Mouse (Mus musculus) brain, adult 2 months (tissue): Measurements from ENCODE around the gene Pbx4.

Experiments
- DNase-seq: peaks from one replicate; pipeline ENCODE4 v3.0.0; 2011; ENCODE audit warnings: low read depth, low spot score

Pbx4 gene

DNA sequence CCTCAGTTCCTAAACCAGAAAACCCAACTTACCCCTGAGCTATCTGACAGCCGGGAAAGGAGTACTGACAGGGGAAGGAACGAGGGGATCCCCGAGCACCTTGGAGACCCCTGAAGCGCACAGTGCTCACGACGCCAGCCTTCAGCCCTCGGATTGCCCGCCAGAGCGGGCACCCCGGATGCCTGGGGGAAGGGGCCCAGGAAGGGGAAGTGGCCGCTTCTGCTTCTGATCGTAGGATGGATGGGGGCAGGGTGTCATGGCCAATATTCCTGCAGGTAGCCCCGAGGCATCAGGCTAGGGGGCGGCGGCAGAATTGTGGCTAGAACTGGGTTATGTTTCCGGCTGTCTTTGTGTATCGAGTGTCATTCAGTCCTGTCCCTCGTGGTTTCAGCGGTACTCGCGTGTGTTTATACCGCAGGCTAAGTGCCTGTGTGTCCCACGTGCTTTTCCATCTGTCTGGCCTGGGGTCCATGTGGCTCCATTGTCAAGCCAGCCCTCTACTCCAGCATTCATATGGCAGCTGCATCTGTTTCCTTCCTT, 23.4 kb upstream of the Pbx4 start:
- peak; percentile 47 for DNase-seq

DNA sequence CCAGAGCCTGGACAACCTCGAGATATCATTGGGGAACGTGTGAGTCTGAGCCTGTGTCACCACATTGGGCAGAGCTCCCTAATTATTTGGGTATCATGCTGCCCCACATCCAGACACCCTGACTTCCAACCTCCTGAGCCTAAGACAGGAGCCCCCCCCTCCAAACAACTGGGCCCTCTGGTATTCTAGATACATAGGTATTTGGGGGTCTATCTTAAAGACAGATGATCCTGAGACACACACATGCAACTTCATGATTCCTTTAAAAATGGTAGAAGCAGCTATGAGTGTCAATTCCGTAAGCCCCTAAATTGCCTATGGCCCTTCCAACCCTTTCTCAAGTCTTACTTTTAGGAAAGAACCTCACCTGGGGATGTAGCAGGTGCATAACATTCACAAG, 22.5 kb upstream of the Pbx4 start:
- no peak for DNase-seq

DNA sequence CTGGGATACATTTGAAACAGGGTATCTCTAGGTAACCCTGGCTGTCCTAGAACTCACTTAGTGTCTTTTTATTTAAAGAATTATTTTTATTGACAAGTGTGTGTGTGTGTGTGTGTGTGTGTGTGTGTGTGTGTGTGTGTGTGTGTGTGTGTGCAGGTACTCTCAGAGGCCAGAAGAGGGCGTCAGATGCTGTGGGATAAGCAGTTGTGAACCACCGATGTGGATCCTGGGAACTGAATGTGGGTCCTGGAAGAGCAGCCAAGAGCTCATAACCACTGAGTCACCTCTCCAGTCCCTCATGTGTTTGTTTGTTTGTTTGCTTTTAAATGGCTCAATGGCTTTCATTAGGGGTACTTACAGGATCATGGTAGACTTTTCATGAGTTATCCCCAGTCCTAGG, 17.4 kb upstream of the Pbx4 start:
- DNase-seq = no peak

DNA sequence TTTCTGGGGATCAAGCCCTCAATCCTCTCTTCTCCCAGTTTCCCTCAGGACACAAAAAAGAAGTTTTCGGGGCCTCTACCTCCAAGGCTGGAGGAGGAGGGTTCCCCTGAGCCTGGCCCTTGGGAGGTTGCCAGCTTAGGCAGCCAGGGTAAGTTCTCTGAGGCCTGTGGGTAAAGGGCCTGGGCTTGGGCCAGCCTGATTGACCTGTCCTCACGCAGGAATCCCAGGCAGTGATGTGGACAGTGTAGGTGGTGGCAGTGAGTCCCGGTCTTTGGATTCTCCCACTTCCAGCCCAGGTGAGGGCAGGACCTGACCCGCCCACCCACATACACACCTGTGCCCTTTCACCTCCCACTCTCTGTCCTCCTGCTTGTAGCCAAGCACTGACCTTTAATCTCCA, 16.9 kb upstream of the Pbx4 start:
- no peak for DNase-seq

DNA sequence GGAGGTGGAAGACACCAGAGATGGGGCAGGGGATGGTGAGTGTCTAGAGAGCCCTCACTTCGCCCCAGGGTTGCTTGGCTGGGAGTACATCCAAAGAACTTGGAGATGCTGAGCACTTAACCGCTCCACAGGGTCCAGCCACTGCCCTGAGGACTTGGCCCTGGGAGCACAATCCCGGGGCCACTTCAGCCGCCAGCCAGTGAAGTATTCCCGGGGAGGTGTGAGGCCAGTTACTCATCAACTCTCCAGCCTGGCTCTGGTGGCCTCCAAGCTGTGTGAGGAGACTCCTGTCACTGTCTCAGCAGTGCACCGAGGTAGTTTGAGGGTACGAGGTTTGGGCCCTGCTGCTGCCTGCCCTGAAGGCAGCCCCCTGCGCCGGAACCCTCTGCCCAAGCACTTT, 11.8 kb upstream of the Pbx4 start:
- no peak for DNase-seq

DNA sequence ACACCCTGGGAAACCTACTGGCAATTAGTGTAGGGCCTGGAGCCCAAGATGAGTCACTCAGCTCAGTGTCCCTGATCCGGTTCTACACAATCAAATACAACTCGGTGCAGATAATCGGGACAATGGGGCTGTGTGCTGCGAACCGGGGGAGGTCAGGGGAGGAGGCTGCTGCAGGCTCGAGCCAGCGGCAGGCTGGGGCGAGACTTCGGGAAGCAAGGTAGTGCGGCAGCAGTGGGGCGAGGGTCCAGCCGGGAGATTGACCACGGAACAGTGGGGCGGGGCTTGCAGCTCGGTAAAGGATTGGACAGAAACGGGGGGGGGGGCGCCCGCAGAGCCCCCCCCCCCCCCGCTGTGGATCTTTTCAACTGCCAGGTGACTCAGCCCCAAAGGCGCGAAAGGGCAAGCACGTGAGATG, 10.3 kb upstream of the Pbx4 start:
- DNase-seq = peak; percentile 43

DNA sequence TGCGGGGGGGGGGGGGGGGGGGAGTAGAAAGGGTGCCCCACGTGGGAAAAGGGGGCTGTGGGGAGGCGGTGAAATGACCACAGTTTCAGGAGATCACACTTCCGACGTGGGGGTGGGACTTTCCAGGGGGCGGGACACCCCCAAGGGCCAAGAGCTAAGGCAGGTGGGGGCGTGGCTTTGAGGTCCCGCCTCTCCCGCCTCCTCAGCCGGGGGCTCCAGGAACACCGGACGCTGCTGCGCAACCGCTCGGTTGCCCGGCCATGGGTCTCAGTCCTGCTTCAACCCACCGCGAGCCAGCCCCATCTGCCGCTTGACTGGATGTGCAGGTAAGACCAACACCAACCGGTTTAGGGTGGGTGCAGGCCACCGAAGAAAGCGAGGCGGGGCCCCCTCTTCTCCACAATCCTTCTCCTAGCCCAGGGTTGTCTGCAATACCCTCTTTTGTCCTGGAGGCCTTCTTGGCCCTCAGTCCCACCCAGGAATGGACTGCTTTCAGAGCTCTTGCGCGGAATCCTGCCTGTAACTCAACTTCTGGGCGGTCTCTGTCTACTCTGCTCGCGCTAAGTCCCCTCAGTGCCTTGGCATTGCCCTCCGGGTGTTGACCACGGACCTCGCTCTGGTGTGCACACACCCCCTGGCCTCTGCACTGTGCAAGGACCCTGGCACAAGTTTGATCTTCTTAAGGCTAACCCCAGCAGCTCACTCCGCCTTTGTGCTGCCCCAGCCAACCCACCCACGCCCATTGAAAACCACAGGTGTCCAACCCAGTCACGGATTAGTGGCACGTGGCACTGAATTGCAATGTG, 9.7 kb upstream of the Pbx4 start, which contains the start of gene Lpar2:
Gene Lpar2 (plus strand): TSS at position 44 of the 806 bp plus-strand sequence.
- DNase-seq = peak; percentile 49

DNA sequence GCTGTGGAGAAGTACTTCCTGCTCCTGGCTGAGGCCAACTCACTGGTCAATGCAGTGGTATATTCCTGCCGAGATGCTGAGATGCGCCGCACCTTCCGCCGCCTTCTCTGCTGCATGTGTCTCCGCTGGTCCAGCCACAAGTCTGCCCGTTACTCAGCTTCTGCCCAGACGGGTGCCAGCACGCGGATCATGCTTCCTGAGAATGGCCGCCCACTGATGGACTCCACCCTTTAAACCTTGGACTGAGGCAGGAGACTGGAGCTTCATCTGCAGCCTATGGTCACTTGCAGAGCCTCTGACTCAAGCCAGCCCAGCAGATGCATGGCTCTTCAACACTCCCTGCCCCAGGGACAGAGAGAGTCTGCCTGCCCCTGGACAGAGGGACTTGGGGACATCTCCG, 5.9 kb upstream of the Pbx4 start:
- no peak for DNase-seq

DNA sequence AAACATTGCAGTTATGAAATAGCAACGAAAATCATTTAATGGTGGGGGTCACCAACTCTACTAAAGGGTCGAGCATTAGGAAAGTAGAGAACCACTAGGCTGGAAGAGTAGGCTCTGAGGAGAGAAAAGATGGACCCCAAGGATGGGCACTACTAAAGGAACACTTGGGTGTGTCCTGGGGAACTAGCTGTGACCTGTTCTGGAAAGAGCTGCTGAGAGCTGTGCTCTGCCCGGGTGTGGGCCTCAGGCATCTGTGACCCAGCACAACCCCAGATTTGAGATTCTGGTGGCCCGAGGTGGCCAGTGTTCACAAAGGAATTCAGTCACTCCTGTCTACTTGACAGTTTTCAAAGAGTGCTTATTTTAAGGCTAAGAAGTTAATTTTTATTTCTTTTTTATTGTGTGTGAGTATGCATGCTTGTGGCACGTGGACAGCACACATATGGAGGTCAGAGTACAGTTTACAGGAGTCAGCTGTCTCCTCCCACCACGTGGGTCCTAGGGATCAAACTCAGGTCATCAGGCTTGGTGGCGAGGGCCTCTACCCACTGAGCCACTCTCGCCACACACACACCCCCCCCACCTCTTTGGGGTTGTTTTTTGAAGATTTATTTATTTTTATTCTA, 4.9 kb downstream of the Pbx4 start:
- no peak for DNase-seq

DNA sequence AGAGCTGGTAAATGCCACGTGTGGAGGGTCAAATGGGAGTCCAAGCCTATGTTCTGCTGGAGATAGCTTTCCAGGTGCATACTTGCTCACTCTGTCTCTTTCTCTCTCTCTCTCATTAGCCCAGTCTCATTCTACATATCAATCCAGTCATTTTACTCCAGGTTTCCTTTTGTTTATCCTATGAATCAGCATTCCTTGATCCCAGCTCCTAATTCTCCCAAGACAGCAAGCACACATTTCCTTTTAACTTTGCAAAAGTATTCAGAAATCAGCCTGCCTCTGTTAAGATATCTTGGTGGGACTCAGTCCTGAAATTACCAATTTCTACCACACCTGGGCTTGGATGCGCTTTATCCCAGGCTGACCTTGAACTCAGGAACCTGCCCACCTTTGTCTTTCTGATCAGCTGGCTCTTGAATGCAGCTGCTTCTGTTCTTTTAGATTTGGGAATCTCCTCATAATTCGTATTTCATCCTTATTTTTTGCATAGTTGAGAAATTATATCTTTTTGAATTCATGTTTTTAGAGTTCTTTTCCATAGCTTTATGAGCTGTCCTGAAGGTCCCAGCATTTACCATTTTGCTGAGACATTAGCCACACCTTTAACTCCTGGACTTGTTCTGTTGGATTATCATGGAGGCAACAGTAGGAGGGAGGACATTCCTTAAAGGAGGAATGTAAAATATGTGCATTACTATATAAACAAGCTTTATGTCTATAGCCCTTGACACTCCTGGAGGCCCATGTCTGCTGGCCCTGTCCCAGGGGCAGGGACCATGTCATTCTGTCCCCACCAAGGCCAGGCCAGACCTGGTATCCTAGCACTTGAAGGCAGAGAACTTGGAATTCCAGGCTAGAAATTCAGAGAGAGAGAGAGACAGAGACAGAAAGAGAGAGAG, 15.1 kb downstream of the Pbx4 start:
- DNase-seq = no peak

DNA sequence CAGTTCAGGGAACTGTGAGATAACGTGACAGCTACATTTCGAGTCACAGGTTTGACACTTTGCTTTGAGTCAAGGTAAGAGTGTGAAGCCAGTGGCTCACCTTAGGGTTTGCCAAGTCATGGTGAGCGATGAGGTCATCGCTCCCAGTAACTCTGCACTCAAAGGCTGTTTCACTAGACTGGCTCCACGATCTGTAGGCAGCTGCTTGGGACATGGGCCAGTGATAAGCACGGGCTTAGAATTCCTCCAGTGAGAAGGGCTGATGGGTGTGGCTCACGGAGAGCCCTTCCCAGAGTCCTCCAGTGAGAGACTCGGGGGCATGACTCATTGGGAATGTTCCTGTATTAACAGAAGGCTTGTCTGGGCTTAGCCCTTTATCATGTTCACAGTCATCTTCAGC, 16.7 kb downstream of the Pbx4 start:
- DNase-seq = no peak

DNA sequence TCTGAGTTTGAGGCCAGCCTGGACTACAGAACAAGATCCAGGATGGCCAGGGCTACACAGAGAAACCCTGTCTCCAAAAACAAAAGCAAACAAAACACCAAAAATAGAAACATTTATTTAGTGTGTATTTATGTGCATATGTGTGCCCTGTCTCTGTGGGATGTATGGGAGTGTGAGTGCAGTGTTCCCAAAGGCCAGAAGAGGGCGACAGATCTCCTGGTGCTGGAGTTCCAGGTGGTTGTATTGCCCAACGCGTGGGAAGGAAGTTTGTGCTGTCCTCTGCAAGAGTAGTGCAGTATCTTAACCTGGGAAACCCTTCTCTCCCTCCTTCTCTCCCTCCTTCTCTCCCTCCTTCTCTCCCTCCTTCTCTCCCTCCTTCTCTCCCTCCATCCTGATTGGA, 17.6 kb downstream of the Pbx4 start:
- DNase-seq = no peak

DNA sequence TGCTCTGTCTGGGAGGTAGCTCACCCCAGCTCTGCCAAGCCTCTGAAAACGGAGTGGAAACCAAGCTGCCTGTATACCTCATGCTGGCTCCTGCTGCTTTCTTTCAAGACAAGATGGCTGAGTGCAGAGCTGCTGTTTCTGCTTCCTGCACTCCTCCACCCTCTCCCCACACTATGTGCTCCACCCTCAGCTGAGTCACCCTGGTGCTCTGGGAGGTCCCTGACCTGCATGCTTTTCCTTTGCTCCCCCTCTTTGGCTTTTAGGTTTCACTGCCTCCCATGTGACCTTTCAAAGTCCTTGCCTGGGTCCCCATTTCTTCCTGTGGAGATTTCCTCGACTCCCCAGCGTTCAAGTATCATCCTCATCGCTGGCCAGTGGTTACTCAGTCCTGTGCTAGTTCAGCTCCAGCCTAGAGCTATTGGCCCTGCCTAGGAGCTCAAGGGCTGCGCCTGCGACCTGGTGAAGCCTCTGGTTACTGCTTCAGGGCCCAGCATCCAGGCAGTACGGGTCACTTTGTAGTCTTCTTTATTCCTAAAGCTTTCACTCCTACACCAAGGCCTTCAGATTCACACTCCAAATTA, 18.7 kb downstream of the Pbx4 start:
- peak; percentile 40 for DNase-seq

DNA sequence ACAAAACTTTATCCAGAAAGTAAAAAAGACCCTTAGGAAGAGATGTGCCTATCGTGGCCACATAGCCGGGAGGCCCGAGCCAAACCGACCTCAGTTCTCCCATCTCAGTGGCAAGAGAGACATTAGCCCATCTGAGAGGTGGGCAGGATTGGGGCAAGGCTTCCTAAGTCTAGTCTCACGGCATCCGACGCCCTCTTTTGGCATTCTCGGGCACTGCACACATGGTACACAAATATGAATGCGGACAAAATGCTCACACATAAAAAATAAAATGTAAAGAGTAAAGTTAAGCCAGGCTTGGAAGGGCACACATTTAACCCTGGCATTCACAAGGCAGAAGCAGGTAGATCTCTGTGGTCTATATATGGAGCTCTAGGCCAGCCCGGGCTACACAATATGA, 21.6 kb downstream of the Pbx4 start:
- DNase-seq = no peak

DNA sequence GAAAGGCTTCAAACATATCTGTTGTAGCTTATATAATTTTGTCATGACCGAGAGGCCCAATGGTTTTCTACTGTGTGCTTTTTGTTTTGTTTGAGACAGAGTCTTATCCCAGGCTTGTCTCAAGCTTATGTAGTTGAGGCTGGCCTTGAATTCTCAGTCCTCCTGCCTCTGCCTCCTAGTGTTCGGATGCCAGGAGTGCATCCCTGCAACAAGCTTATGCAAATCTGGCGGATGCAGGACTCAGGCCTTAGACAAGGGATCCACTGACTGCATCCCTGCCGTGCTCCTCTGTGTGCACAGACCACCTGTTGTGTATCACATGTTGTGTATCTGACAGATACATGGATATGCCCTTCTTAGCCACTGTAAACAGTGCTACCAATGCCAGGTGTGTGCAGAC, 28.5 kb downstream of the Pbx4 start:
- no peak for DNase-seq

DNA sequence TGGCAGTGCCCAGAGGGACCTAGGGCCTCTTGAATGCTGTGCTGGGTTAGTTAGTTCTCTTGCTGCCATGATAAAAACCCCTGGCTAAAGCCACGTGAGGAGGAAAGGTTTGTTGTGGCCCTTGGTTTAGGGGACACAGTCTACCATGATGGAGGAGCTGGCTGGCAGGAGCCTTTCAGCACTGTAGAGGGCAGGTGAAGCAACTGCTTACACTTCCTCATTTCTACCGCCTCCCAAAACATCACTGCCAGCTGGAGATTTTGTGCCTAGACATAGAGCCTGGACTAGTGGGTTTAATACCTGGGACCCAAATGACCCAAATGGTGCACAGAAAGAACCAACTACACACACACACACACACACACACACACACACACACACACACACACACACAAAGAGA, 29.0 kb downstream of the Pbx4 start:
- no peak for DNase-seq

DNA sequence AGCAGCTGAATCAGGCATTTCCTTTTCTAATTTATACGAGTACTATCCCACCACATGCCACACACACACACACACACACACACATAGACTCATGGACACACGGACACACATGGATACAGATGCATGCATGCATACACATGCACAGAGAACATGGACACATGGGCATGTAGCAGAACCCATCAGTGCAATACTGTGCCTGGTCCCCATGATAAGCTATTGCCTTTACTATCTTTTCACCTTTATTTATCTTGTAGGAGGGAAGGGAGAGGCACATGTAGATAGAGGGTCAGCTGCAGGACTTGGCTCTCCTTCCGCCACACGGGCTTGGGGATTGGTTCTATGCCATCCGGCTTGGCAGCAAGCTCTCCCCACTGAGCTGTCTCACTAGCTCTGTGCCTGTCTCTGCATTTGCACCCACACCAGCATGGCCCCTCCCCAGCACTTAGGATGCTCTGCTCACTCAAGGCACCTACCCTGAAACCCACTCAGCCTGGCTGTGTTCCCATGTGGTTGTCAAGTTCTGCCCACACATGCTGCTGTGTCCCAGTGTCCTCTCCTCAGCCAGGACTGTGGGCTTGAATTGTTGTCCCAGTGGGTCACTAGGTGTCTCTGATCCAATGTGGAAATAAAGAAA, 31.2 kb downstream of the Pbx4 start:
- DNase-seq = peak; percentile 65

DNA sequence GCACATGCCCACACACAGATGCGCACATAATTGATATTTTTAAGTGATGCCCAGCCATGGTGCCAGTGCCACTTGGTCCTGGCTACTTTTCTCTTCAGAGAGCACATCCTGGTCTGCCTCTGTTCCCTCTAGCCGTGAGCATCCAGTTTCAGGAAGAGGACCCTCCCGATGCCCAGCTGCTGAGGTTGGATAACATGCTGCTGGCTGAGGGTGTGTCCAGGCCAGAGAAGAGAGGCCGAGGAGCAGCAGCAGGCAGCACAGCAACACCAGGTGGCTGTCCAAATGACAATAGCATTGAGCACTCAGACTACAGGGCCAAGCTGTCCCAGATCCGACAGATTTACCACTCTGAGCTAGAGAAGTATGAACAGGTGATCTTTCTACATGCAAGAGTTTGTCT, 31.9 kb downstream of the Pbx4 start:
- DNase-seq = no peak

DNA sequence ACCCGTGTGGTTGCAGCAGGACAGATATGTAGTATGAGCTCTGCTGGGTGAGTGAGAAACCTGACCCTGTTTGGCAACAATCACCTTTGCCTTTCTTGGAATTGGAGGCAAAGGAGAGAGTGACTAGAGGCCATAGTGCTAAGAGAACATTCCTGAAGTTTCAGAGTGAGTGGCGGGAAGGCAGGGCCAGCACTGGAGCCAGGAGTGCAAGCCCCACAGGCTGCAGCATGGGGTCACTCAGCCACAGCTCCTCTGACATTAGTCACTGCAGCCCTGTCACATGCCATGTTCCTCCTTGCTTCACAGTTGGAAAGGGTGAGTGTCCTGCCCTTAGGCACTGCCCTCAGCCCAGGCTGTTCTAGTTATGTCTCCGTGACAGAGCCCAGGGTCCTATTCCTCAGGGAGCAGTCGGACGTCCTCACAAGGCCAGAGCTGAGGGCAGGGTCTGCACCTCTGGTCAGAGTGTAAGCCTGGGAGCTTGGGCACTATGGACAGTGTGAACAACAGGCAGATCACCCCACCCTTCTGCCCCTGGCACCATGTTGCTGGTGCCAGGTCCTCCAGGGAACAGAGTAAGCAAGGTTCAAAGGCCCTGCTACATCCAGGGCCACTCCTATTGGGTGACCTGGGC, 35.5 kb downstream of the Pbx4 start:
- no peak for DNase-seq

DNA sequence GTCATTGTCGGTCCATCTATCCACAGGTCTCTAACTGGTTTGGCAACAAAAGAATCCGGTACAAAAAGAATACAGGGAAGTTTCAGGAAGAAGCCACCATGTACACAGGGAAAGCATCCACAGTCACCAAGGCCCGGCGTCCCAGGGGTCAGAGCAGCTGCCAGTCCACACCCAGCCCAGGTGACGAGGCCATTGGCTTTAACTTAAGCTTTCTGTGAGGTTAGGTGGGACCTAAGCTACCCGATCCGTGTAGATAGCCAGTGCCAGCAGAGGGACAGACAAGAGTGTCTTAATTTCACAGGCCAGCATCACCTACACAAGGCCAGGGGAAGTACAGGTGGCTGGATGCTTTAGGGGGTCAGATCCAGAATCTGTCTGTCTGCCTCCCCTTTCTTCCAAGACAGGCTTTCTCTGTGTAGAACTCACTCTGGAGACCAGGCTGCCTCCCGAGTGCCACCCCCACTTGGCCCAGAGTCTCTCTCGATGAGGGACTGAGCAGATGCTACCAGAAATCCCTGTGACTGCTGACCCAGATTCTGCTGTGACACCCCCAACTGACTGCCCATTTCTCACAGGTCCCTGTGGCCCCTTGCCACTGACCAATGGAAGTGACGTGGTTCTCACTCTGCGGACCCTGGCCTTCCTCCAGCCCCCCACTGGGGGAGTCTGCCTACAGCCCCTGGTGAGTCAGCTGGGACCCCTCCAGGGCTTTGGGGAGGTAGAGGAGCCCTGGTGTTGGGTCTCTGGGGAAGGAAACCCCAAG, 37.9 kb downstream of the Pbx4 start:
- peak; percentile 82 for DNase-seq
